Mouse (Mus musculus): ENCODE measurements around the gene Usp16. TPM values are rescaled to one million over a fixed set of nuclear protein-coding genes. Genes with fewer than 3 reads are reported as not detected.

The Usp16 gene
- polyA plus RNA-seq, 1 experiment from 2014 or later: 46.9 TPM

GRCm38 (mm10) chr16:87524228-87524627 lies 69.7 kb downstream of the Usp16 start:
- Histone ChIP-seq H3K9ac (ENCODE audit: low read length) (no peak overlapping the region), H3K4me3 (ENCODE audit: low read depth, low read length) (no peak overlapping the region), H3K27ac (ENCODE audit: low read depth) (no peak overlapping the region), H3K36me3 (ENCODE audit: control insufficient read depth, insufficient read depth, low read length) (no peaks in the 10 kb centered on the region), H3K4me1 (replicated peaks; ENCODE audit: control insufficient read depth, insufficient read depth, low read length) (no peaks in the 10 kb centered on the region), H3K4me2 (ENCODE audit: low read length) (no peak overlapping the region), H3K27me3 (replicated peaks; ENCODE audit: control insufficient read depth, insufficient read depth, low read length) (no peaks in the 10 kb centered on the region), H3K9me3 (ENCODE audit: control insufficient read depth, low read length) (no peaks in the 10 kb centered on the region)
- ATAC-seq (replicated peaks; ENCODE audit: low FRiP score, low TSS enrichment, low read depth) (no peak), DNase-seq (ENCODE audit: low spot score) (no peak)
- 78% methylated on average over 5 of the region's 5 CpGs for WGBS

- Histone ChIP-seq H3K4me2 (ENCODE audit: low read length) (no peak overlapping the region), H3K27me3 (replicated peaks; ENCODE audit: control insufficient read depth, insufficient read depth, low read length) (no peaks in the 10 kb centered on the region), H3K4me3 (ENCODE audit: low read depth, low read length) (no peak overlapping the region), H3K36me3 (ENCODE audit: control insufficient read depth, insufficient read depth, low read length) (no peaks in the 10 kb centered on the region), H3K9me3 (ENCODE audit: control insufficient read depth, low read length) (no peaks in the 10 kb centered on the region), H3K9ac (ENCODE audit: low read length) (no peak overlapping the region), H3K4me1 (replicated peaks; ENCODE audit: control insufficient read depth, insufficient read depth, low read length) (no peaks in the 10 kb centered on the region), H3K27ac (ENCODE audit: low read depth) (no peak overlapping the region)
- DNase-seq (ENCODE audit: low spot score) (no peak), ATAC-seq (replicated peaks; ENCODE audit: low FRiP score, low TSS enrichment, low read depth) (no peak)
- 59% methylated on average over 8 of the region's 8 CpGs for WGBS
These were observed 73.2 kb downstream of the Usp16 start for GRCm38 (mm10) chr16:87527553-87528249.

GRCm38 (mm10) chr16:87528755-87529154 lies 74.3 kb downstream of the Usp16 start:
- no peaks in the 10 kb centered on the region for H3K4me1 ChIP-seq (replicated peaks; ENCODE audit: control insufficient read depth, insufficient read depth, low read length)
- no peak overlapping the region for H3K9ac ChIP-seq (ENCODE audit: low read length)
- H3K27me3 ChIP-seq (replicated peaks; ENCODE audit: control insufficient read depth, insufficient read depth, low read length): no peaks in the 10 kb centered on the region
- no peak for ATAC-seq (replicated peaks; ENCODE audit: low FRiP score, low TSS enrichment, low read depth)
- H3K4me3 ChIP-seq (ENCODE audit: low read depth, low read length): no peak overlapping the region
- no peaks in the 10 kb centered on the region for H3K36me3 ChIP-seq (ENCODE audit: control insufficient read depth, insufficient read depth, low read length)
- no peak for DNase-seq (ENCODE audit: low spot score)
- H3K27ac ChIP-seq (ENCODE audit: low read depth): no peak overlapping the region
- H3K9me3 ChIP-seq (ENCODE audit: control insufficient read depth, low read length): no peaks in the 10 kb centered on the region
- H3K4me2 ChIP-seq (ENCODE audit: low read length): no peak overlapping the region
- WGBS: 60% methylated on average over 10 of the region's 10 CpGs

Other genes with a start within 250 kb of the Usp16 start
- 24.7 and 25.6 TPM in 2 replicates for gene N6amt1, start 100.5 kb upstream of the Usp16 start, polyA plus RNA-seq (2014; fragmentation: Nextera tagmentation; extraction: Ambion mirVana)
- 28.9 and 34.7 TPM in 2 replicates for gene Ltn1, start 22.1 kb upstream of the Usp16 start, polyA plus RNA-seq (2014; fragmentation: Nextera tagmentation; extraction: Ambion mirVana)
- gene Rwdd2b, start 14.1 kb upstream of the Usp16 start, polyA plus RNA-seq (2014; fragmentation: Nextera tagmentation; extraction: Ambion mirVana): 12.3 and 13.0 TPM in 2 replicates
- gene Cct8, start 41.2 kb downstream of the Usp16 start, polyA plus RNA-seq (2014; fragmentation: Nextera tagmentation; extraction: Ambion mirVana): 458 and 473 TPM in 2 replicates
- gene Map3k7cl, start 98.6 kb downstream of the Usp16 start, polyA plus RNA-seq (2014; fragmentation: Nextera tagmentation; extraction: Ambion mirVana): 0.28 and 0.35 TPM in 2 replicates
- 13.6 and 14.5 TPM in 2 replicates for gene Bach1, start 244.2 kb downstream of the Usp16 start, polyA plus RNA-seq (2014; fragmentation: Nextera tagmentation; extraction: Ambion mirVana)